Mouse (Mus musculus) mouse trophoblast stem cell (cell line): ENCODE results near the gene C8a.

ENCODE experiments used
- in situ Hi-C, 2 experiments: fragments of 300-500 bp; cut with MseI, MboI; formaldehyde crosslinking; loops; 2 replicates in 1 of 2; 3 replicates in 1 of 2; pipeline ENCODE4 v1.15.1; 2025

The C8a gene

DNA sequence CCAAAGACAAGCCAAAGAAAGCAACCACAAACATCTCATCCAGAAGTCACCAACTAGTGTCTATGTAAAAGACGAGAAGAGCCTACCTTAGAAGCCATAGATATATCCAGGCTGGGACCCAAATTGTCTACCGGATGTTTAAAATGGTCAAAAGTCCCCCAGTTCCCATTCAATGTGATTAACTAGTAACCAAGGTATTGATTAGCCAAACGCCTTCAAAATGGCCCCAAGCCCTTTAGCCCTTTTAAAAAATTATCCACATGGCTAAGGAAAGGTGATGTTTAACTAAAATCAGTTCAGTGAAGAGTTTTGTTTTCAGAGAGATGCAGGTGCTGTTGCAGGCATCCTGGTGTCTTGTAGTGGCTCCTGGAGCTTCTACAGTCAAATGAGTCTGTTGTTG is at the start of gene C8a:
C8a (minus strand) TSS at position 76 of the 400 bp plus-strand sequence.
- in situ Hi-C loops, result no loop called here

DNA sequence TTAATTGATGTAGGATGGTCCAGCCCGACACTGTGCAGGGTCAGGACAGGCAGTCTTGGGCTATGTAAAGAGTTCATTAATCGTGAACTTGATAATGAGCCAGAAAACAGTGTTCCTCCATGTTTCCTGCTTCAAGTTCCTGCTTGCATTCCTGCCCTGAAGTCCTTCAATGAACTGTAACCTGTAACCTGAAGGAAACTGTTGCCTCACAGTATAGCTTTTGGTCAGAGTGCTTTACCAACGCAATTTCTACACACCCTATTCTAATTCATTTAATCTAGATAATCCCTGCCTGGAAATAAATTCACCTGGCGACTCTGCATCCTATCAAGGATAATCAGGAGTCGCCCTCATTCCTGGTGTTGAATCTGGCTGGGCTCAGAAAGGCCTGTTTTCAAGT is 49.2 kb upstream of the C8a start:
- in situ Hi-C loops, result no loop called here

- in situ Hi-C loops, result loop anchor here (10.0 kb wide), 1 partner anchor 197 kb away; no protein-coding TSS in a partner anchor
Observed at GRCm38 (mm10) chr4:104918017-104918416, 41.8 kb upstream of the C8a start.

- in situ Hi-C loops, result loop anchor here (10.0 kb wide), 1 partner anchor 200 kb away; no protein-coding TSS in a partner anchor
Observed at GRCm38 (mm10) chr4:104914711-104915247, 38.6 kb upstream of the C8a start.

GRCm38 (mm10) chr4:104913291-104914129 is 37.3 kb upstream of the C8a start, which contains the start of gene Fyb2:
TSS of gene Fyb2 (plus strand) at chr4:104913456.
- in situ Hi-C loops, result loop anchor here (10.0 kb wide), 1 partner anchor 201 kb away; no protein-coding TSS in a partner anchor

DNA sequence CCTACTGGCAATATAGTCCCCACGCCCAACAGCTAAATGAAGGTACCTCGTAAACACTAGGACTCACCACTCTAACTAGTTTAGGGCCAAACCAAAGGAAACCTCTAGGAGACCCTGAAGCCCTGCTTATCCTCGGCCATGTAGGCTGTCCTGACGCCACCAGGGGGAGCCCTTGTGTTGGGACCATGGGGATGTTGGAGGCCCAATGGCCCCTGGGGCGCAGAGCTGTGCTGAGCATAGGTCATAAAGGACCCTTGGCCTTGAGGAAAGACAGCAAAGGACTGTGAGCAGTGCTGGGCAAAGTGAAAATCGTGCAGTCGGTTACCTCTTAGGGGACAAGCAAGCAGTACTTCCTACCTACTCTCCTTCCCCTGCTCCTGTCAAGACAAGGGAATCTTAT is 35.5 kb upstream of the C8a start:
- in situ Hi-C loops, result loop anchor here (10.0 kb wide), 1 partner anchor 203 kb away; no protein-coding TSS in a partner anchor

DNA sequence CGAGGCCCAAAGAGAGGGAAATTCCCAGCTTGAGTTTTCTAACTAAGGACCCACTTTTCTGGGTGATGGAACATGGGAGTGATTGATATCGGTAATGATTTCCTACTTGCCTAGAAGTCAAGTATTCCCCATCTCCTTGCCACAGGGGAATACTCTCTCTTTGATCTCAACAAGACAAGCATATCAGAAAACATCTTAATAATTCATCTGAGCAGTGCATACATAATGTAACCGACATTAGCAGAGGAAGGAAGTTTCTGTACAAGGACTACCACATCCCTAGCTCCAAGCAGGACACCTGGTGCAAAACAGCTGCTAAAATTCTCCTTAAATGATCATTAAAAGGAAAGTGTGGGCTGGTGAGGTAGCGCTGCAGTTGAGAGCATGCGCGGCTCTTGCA is 28.9 kb upstream of the C8a start:
- in situ Hi-C loops, result no loop called here

DNA sequence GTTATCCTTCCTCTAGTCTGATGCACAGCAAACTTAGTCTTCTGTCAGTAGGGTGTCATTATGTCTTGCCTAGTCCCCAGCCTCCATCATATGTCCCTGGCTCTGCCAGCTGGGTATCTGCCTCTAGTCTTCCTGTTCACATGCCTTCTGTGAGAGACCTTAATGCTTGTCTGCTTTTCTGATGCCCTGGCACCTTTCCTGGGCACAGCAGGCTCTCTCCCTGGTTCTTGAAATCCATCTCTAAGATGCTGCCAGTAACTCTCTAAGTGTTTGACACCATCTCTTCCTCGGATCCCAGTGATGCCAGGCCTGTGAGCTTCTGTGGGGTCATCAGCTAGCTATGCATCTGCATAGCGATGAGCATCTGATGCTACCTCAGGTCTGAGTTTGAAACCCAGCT is 26.6 kb upstream of the C8a start:
- in situ Hi-C loops, result no loop called here

DNA sequence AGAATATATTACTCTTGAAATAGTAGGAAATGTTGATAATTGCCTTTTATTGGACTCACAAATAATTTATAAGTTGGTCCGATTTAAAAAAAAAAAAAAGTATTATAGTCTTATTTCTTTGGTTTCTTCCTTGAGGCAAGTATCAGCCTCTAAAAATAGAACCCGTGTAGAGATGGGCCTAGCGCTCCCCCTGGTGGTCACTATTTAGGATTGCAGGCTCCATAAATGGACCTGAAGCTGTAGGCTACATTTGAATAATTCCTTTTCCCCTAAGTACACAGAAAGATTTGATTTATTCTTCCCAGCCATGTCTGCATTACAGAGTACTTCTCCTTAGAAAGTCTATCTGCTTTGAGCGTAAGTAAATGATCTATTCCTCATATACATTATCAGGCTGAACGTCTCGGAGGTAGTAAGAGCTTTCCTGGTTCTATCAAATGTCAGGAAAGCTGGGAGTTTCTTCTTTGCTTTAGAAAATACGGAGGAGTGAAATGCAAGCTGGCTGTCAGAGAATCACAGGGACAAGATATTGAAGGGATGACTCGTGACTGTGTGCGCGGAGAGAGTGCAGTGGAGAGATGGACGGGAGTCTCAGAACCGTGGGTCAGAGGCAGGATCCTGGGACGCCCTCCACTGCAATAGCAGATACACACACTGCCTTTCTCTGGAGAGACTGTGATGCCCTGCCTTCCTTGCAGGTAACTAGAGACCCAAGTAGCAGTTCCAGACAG is 18.0 kb upstream of the C8a start:
- in situ Hi-C loops, result loop anchor here in 1 of 2 experiments (10.0 kb wide), 1 partner anchor 229 kb away; no protein-coding TSS in a partner anchor

- in situ Hi-C loops, result loop anchor here in 1 of 2 experiments (10.0 kb wide), 1 partner anchor 229 kb away; no protein-coding TSS in a partner anchor
Observed at GRCm38 (mm10) chr4:104893588-104893987, 17.4 kb upstream of the C8a start.

DNA sequence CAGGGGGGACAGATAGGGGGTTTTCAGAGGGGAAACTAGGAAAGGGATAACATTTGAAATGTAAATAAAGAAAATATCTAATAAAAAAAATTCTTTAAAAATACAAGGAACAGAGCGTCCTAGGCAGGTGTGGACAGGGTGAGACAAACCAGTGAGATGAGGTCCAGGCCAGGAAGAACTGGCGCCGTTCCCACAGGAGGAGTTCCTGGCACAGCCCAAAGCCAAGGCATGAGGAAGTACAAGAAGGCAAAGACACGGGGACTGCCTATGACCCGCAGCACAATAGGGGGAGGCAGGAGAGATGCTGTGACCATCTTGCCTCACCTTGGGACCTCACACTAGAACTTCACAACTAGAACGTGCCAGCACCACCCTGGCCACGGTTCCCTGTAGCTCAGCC is 15.5 kb upstream of the C8a start:
- in situ Hi-C loops, result loop anchor here in 1 of 2 experiments (10.0 kb wide), 1 partner anchor 227 kb away; no protein-coding TSS in a partner anchor

GRCm38 (mm10) chr4:104888499-104889262 is 12.5 kb upstream of the C8a start:
- in situ Hi-C loops, result no loop called here

GRCm38 (mm10) chr4:104887486-104887885 is 11.3 kb upstream of the C8a start:
- in situ Hi-C loops, result no loop called here

DNA sequence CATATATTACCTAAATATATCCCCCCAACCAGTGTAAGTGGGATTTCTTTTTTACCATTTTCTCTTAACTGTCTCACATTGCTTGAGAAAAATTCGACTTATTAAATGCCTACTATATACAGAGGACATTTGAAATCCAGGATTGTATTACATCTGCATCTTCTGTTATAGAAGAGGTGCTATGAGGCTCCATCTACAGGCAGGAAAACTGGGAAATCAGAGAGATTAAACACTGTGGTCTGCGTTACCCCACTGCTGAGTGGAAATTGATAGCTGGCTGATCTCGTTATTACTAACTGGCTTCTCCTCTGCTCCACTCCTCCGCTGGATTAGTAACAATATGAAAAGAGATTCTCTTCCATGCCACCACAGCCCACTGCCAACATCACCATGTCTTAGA is 366 bp downstream of the C8a start:
- in situ Hi-C loops, result no loop called here

DNA sequence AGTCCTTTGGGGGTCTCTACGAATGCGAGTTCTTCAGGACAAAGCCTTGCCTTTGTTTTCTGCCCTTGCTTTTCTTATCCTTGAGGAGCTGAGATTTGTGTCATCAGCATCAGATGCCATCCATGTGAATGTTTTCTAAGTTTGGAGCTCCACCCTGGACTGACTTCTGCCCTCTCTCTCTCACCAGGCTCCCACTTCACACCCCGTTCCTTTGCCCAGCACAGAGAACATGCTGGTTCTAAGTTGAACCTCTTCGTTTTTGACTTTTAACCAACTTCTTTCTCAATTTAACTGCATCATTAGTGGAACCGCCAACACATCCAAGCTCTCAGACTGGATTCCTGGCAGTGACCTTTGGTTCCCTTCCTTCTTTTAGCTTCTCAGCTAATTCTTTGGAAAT is 6.0 kb downstream of the C8a start:
- in situ Hi-C loops, result no loop called here

- in situ Hi-C loops, result no loop called here
Observed at GRCm38 (mm10) chr4:104869581-104869980, 6.6 kb downstream of the C8a start.

DNA sequence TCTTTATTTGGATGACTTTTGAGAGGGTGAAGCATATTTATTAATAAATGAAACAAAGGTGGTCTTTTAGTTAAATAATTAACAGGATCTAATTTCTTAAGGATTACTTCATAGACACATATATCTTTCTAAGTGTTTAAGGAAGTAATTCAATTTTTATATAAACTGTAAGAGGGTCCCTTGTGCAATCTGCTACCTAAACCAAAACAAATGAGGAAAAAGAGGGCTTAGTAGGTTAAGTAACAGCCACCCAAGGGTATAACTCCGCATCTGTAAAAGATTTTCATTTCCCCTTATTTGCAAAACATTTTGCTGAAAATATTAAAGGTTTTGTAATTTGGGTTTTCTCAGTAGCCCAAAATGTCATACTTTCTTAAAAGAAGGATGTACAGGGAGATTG is 11.8 kb downstream of the C8a start:
- in situ Hi-C loops, result no loop called here

DNA sequence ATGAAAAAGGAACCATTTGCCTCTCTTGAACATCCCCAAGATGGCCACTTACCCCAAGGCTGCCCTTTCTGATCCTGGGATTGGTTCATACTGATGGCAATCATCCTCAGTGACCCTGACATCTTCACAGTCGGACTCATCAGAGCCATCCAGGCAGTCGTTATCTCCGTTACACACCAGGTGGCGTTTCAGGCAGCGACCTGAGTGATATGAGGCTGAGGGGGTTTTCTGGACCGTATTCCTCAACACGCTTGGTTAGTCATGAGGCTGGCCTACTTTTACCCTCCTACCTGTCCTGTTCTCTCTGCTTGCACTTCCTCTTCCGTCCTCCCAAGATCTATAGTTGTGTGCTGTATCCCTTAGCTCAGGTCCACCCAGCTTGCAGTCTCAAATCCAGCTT is 15.0 kb downstream of the C8a start:
- in situ Hi-C loops, result no loop called here

- in situ Hi-C loops, result no loop called here
Observed at GRCm38 (mm10) chr4:104857823-104858222, 18.4 kb downstream of the C8a start.

GRCm38 (mm10) chr4:104857029-104857428 is 19.2 kb downstream of the C8a start, which contains the start of gene Gm17662:
TSS of gene Gm17662 (plus strand) at chr4:104857329.
- in situ Hi-C loops, result no loop called here

- in situ Hi-C loops, result no loop called here
Observed at GRCm38 (mm10) chr4:104855216-104855615, 21.0 kb downstream of the C8a start.
